Mouse (Mus musculus) heart, postnatal 0 days (tissue): ENCODE data around the gene Ciao2a.

Experiments
- CTCF ChIP-seq: IDR thresholded peaks from 2 replicates; pipeline ENCODE4 v1.5.1; 2016; ENCODE audit warnings: antibody characterized with exemption, control low read depth, low read depth
- EP300 ChIP-seq: IDR thresholded peaks from 2 replicates; pipeline ENCODE4 v1.6.1; 2016; ENCODE audit warnings: antibody characterized with exemption, low read depth

DNA sequence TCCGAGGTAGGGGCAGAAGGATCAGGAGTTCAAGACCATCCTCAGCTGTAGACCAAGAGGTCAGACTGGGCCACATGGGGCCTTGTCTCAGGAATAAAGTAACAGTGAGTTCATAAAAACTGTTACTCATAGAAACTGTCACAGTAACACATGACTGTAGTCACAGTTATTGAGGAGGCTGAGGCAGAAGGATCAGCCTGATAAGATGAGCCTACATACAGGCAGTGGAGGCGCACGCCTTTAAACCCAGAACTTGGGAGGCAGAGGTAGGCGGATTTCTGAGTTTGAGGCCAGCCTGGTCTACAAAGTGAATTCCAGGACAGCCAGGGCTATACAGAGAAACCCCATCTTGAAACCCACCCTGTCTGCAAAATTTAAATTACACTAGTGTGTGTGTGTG, 6.3 kb upstream of the Ciao2a start:
- TF ChIP-seq CTCF (no peak), EP300 (no peak)
